Mouse (Mus musculus): ENCODE data around the gene Ston2. TPM values are rescaled to one million over a fixed set of nuclear protein-coding genes. Genes with fewer than 3 reads are reported as not detected.

Gene Ston2
- 4.9 and 6.9 TPM in 2 replicates for polyA plus RNA-seq (2016; fragmentation: Nextera tagmentation; extraction: Ambion mirVana)

GRCm38 (mm10) chr12:91787959-91788437 is at the start of gene Ston2:
TSS of gene Ston2 (minus strand) at chr12:91788387.
- 80% methylated on average over 9 of the region's 9 CpGs for WGBS
- no peak for ATAC-seq (ENCODE audit: insufficient number of reproducible peaks, insufficient read depth, low FRiP score, low TSS enrichment, low read depth)

DNA sequence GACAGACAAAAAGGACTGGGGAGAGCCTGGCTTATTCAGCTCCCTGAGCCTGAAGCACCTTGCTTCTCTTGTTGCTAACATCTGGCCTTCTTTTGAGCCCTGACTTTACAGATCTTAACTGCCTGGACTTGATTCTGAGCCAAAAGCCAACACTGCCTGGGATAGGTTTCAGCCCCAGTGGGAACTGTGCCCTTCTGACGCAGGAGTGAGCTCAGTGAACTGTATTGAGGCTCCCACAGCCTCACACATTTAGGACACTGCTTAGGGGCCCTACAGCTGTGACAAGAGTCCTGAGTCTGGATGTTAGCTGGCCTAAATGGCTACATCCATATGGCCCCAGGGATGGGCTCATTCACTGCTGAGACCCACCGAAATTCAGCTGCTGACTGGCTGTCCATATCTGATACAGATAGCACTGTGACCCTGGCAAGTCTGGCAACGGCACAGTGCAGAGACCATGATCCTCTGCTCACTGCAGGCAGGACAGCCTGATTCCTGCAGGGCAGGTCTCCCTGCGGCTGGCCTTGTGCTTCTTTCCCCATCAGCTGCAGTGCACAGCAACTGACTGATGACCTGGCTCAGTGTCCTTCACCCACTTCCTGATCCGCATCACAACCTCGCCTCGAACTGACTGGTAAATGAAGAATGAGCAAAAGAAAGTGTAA is 49.3 kb upstream of the Ston2 start:
- ATAC-seq (ENCODE audit: insufficient number of reproducible peaks, insufficient read depth, low FRiP score, low TSS enrichment, low read depth) = no peak
- Histone ChIP-seq H3K4me2 (no peak overlapping the region), H3K36me3 (peaks cover 95% of the 10 kb centered on the region), H3K9ac (replicated peaks) (no peak overlapping the region), H3K27ac (no peak overlapping the region), H3K4me1 (replicated peaks) (no peaks in the 10 kb centered on the region), H3K4me3 (replicated peaks) (no peak overlapping the region), H3K27me3 (no peaks in the 10 kb centered on the region), H3K9me3 (no peaks in the 10 kb centered on the region)
- WGBS = 90% methylated on average over 7 of the region's 7 CpGs

More at GRCm38 (mm10) chr12:91787959-91788437, at the start of gene Ston2:
- Histone ChIP-seq H3K4me1 (replicated peaks) (peaks cover 12% of the 10 kb centered on the region), H3K9me3 (no peaks in the 10 kb centered on the region), H3K9ac (replicated peaks) (no peak within 1 kb of the TSS), H3K27ac (no peak within 1 kb of the TSS), H3K36me3 (no peaks in the 10 kb centered on the region), H3K4me2 (no peak within 1 kb of the TSS), H3K4me3 (replicated peaks) (no peak within 1 kb of the TSS), H3K27me3 (no peaks in the 10 kb centered on the region)

GRCm38 (mm10) chr12:91833939-91834333 is 45.7 kb upstream of the Ston2 start:
- Histone ChIP-seq H3K36me3 (peaks cover 88% of the 10 kb centered on the region), H3K4me3 (replicated peaks) (no peak overlapping the region)
- 65% methylated on average over 5 of the region's 5 CpGs for WGBS

DNA sequence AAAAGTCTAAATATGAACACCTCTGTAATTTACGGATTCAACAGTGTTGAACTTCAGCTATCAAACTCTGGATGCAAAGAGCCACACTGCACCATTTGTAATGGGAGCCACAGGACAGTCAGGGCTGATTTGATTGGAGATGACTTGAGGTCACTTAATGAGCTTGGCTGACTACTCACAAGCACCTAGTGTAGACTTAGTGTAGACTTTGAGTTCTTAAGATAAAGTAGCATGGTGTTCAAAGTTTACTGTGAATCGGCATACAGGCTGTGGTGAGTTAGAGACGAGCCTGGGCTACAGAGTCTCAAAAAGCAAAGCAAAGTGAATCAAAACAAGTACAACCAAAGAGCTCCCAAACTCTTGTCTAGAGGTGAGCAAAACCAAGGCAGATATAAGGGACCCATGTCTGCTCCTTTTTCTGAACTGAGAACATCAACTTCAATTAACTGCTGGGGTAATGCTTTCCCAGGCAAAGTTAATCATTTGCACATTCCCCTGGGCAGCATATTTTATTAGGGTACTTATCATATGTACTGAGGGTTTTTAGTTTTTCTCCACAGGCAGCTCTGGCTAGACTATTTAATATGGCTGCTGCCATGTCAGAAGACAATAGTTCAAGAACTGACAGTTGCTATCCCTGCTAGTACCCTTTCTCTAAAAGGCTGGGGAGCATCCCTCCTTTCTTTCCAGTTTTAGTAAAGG is 45.2 kb upstream of the Ston2 start:
- no peak overlapping the region for H3K4me3 ChIP-seq (replicated peaks)
- H3K9me3 ChIP-seq = no peaks in the 10 kb centered on the region
- no peak for ATAC-seq (ENCODE audit: insufficient number of reproducible peaks, insufficient read depth, low FRiP score, low TSS enrichment, low read depth)
- no peaks in the 10 kb centered on the region for H3K4me1 ChIP-seq (replicated peaks)
- H3K4me2 ChIP-seq = no peak overlapping the region
- H3K27ac ChIP-seq = no peak overlapping the region
- no peak overlapping the region for H3K9ac ChIP-seq (replicated peaks)
- no peaks in the 10 kb centered on the region for H3K27me3 ChIP-seq
- peaks cover 87% of the 10 kb centered on the region for H3K36me3 ChIP-seq
- 93% methylated on average over 3 of the region's 3 CpGs for WGBS

More at GRCm38 (mm10) chr12:91833939-91834333, 45.7 kb upstream of the Ston2 start:
- no peak overlapping the region for H3K27ac ChIP-seq
- H3K9me3 ChIP-seq = no peaks in the 10 kb centered on the region
- no peak for ATAC-seq (ENCODE audit: insufficient number of reproducible peaks, insufficient read depth, low FRiP score, low TSS enrichment, low read depth)
- no peak overlapping the region for H3K4me2 ChIP-seq
- H3K9ac ChIP-seq (replicated peaks) = no peak overlapping the region
- H3K4me1 ChIP-seq (replicated peaks) = no peaks in the 10 kb centered on the region
- H3K27me3 ChIP-seq = no peaks in the 10 kb centered on the region

GRCm38 (mm10) chr12:91831410-91831809 is 43.2 kb upstream of the Ston2 start:
- H3K9me3 ChIP-seq = no peaks in the 10 kb centered on the region
- H3K9ac ChIP-seq (replicated peaks) = no peak overlapping the region
- H3K36me3 ChIP-seq = peaks cover 84% of the 10 kb centered on the region
- no peaks in the 10 kb centered on the region for H3K27me3 ChIP-seq
- H3K4me1 ChIP-seq (replicated peaks) = no peaks in the 10 kb centered on the region
- ATAC-seq (ENCODE audit: insufficient number of reproducible peaks, insufficient read depth, low FRiP score, low TSS enrichment, low read depth) = no peak
- H3K4me3 ChIP-seq (replicated peaks) = no peak overlapping the region
- WGBS = 94% methylated on average over 7 of the region's 7 CpGs
- H3K4me2 ChIP-seq = no peak overlapping the region
- H3K27ac ChIP-seq = no peak overlapping the region

DNA sequence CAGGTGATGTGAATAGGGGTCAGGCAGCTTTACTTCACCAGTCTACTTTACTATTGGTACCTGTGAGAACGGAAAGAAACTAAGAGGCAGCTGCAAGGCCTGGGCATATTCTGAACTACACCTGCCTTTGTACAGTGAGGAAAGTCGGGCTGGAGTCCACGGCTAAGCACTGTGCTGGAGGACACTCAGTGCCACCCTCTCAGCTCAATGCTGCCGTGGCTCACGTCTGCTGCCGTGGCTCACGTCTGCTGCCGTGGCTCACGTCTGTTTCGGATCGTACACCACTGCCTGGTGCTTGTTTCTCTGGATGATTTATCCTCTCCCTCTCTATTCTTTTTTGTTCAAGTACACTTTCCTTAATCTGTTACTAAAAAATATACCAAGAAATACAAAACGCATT is 32.3 kb upstream of the Ston2 start:
- Histone ChIP-seq H3K27me3 (no peaks in the 10 kb centered on the region), H3K9me3 (no peaks in the 10 kb centered on the region), H3K9ac (replicated peaks) (no peak overlapping the region), H3K4me1 (replicated peaks) (no peaks in the 10 kb centered on the region), H3K27ac (no peak overlapping the region), H3K4me2 (no peak overlapping the region), H3K36me3 (peaks cover 75% of the 10 kb centered on the region), H3K4me3 (replicated peaks) (no peak overlapping the region)
- no peak for ATAC-seq (ENCODE audit: insufficient number of reproducible peaks, insufficient read depth, low FRiP score, low TSS enrichment, low read depth)
- WGBS = 88% methylated on average over 12 of the region's 12 CpGs

- H3K9me3 ChIP-seq = no peaks in the 10 kb centered on the region
- H3K36me3 ChIP-seq = peaks cover 76% of the 10 kb centered on the region
- no peak overlapping the region for H3K4me2 ChIP-seq
These were observed 30.5 kb upstream of the Ston2 start for GRCm38 (mm10) chr12:91818726-91819125.

DNA sequence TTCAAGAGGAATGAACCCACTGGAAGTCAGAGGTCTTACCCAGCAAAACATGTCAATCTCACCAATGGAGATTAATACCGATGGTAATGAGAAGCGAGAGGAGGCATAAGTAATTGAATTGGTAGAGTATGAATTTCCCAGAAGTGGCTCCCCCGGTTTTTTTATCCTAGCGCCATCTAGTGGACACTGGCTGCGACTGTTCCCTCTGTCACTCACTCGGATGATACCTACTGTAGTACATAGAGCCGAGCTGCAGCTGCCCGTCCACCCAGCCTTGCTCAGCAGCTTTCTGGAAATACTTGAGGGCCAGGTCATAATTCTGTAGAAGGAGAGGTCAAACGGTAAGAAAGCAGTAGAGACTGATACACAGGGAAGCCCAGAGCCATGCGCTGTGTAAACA is 27.8 kb upstream of the Ston2 start:
- no peak overlapping the region for H3K4me2 ChIP-seq
- 30% methylated on average over 10 of the region's 10 CpGs for WGBS
- H3K9me3 ChIP-seq = no peaks in the 10 kb centered on the region
- ATAC-seq (ENCODE audit: insufficient number of reproducible peaks, insufficient read depth, low FRiP score, low TSS enrichment, low read depth) = no peak
- H3K27me3 ChIP-seq = no peaks in the 10 kb centered on the region
- H3K27ac ChIP-seq = no peak overlapping the region
- no peaks in the 10 kb centered on the region for H3K4me1 ChIP-seq (replicated peaks)
- H3K9ac ChIP-seq (replicated peaks) = no peak overlapping the region
- H3K4me3 ChIP-seq (replicated peaks) = no peak overlapping the region
- H3K36me3 ChIP-seq = peaks cover 77% of the 10 kb centered on the region

More at GRCm38 (mm10) chr12:91818726-91819125, 30.5 kb upstream of the Ston2 start:
- no peak for ATAC-seq (ENCODE audit: insufficient number of reproducible peaks, insufficient read depth, low FRiP score, low TSS enrichment, low read depth)
- 88% methylated on average over 4 of the region's 4 CpGs for whole genome bisulfite sequencing
- no peaks in the 10 kb centered on the region for H3K4me1 ChIP-seq (replicated peaks)
- H3K27me3 ChIP-seq = no peaks in the 10 kb centered on the region
- no peak overlapping the region for H3K27ac ChIP-seq
- H3K9ac ChIP-seq (replicated peaks) = no peak overlapping the region
- H3K4me3 ChIP-seq (replicated peaks) = no peak overlapping the region

- no peak overlapping the region for H3K4me3 ChIP-seq (replicated peaks)
- 0 out of 2 replicates have a peak, but pooled peaks have one; percentile 23 for ATAC-seq (ENCODE audit: insufficient number of reproducible peaks, insufficient read depth, low FRiP score, low TSS enrichment, low read depth)
- no peak overlapping the region for H3K27ac ChIP-seq
- H3K27me3 ChIP-seq = no peaks in the 10 kb centered on the region
- peaks cover 78% of the 10 kb centered on the region for H3K36me3 ChIP-seq
- 94% methylated on average over 11 of the region's 11 CpGs for WGBS
- H3K4me2 ChIP-seq = no peak overlapping the region
- H3K9ac ChIP-seq (replicated peaks) = no peak overlapping the region
- no peaks in the 10 kb centered on the region for H3K4me1 ChIP-seq (replicated peaks)
- no peaks in the 10 kb centered on the region for H3K9me3 ChIP-seq
These were observed 27.4 kb upstream of the Ston2 start for GRCm38 (mm10) chr12:91815552-91815951.

DNA sequence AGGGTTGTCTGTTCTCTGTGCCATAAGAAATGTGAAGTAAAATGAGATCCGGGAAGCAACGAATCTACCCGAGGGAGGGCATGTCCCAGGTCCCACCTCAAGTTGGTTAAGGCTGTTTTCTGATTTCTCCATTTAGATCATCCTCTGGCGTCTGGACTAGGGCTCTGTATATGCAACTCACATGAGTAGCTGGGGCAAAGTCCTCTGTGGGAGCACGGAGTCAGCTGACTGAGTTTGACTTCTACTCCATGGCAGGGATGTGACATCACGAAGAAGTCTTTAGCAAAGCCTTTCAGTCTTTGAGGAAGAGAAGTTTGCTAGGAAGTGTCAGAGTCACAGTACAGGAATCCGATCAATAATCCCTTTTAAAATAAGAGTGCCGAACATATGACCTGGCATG is 20.7 kb upstream of the Ston2 start:
- Histone ChIP-seq H3K9ac (replicated peaks) (no peak overlapping the region), H3K9me3 (no peaks in the 10 kb centered on the region), H3K4me2 (no peak overlapping the region), H3K4me3 (replicated peaks) (no peak overlapping the region), H3K27me3 (no peaks in the 10 kb centered on the region), H3K27ac (no peak overlapping the region), H3K36me3 (peaks cover 67% of the 10 kb centered on the region), H3K4me1 (replicated peaks) (no peaks in the 10 kb centered on the region)
- WGBS = 92% methylated on average over 8 of the region's 8 CpGs
- ATAC-seq (ENCODE audit: insufficient number of reproducible peaks, insufficient read depth, low FRiP score, low TSS enrichment, low read depth) = no peak

- no peaks in the 10 kb centered on the region for H3K9me3 ChIP-seq
- no peak overlapping the region for H3K4me3 ChIP-seq (replicated peaks)
- H3K4me2 ChIP-seq = no peak overlapping the region
- 83% methylated on average over 6 of the region's 6 CpGs for whole genome bisulfite sequencing
- peaks cover 55% of the 10 kb centered on the region for H3K36me3 ChIP-seq
- H3K4me1 ChIP-seq (replicated peaks) = no peaks in the 10 kb centered on the region
- no peaks in the 10 kb centered on the region for H3K27me3 ChIP-seq
- H3K27ac ChIP-seq = no peak overlapping the region
- no peak overlapping the region for H3K9ac ChIP-seq (replicated peaks)
- no peak for ATAC-seq (ENCODE audit: insufficient number of reproducible peaks, insufficient read depth, low FRiP score, low TSS enrichment, low read depth)
These were observed 19.6 kb upstream of the Ston2 start for GRCm38 (mm10) chr12:91807761-91808160.

Data from limb, embryonic 12.5 days (tissue).